Mouse (Mus musculus): ENCODE results near the gene Adh6b.

DNA sequence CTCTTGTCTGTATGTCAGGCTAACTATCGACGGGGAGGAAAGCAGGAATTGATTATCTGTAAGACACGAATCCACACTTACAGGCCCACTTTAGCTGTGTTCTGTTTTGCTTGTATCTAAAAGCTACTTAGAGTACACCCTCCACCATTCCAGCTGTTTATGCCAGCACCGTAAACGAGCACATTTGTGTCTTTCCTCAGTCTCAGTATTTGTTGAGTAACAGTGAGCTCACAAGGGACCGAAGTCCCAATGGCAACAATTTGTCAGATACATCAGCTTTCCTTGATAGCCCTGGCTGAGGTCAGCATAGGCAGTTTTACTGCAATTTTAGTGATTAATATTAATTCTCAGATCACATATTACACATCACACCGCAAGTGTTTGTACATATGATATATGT lies 17.3 kb downstream of the Adh6b start:
- TF ChIP-seq GATA1 (IDR thresholded peaks at IDR 0.05; ENCODE audit: borderline replicate concordance, low read length) (no peak), FLI1 (IDR thresholded peaks at IDR 0.05; ENCODE audit: low read length) (no peak)
